Mouse (Mus musculus) testis, adult 2 months (tissue): ENCODE results near the gene Zfp872.

Experiments
- CTCF ChIP-seq: fragments of 200-500 bp; IDR thresholded peaks from 2 replicates; pipeline ENCODE4 v1.5.1; 2012; ENCODE audit warnings: low read depth, mild to moderate bottlenecking, inconsistent platforms, low read length, moderate library complexity; ENCODE audit not compliant: control insufficient read depth, insufficient read depth, insufficient replicate concordance
- POLR2A ChIP-seq: fragments of 200-500 bp; IDR thresholded peaks from 2 replicates; pipeline ENCODE4 v1.6.1; 2012; ENCODE audit warnings: low read depth, mild to moderate bottlenecking, inconsistent platforms, low read length, moderate library complexity; ENCODE audit not compliant: control insufficient read depth

DNA sequence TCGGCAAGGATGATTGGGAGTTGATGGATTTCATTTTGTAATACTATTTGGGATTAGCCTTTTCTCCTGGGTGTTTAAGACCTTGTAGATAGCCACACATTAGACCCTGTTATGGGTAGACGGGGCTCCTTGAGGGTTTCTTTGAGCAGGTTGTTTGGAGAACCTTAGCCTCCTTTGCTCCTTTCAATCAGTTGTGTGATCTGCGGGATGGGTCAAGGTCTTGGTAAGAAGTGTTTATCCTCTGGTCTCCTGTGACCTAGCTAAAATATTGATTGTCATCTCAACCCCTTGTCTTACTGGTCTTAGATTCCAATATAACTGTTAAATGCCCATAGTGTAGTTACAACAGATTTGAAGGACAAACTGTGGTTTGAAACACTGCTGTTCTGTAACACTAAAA lies 42.2 kb downstream of the Zfp872 start:
- TF ChIP-seq CTCF, result no peak
- TF ChIP-seq POLR2A, result no peak
